Mouse (Mus musculus) right cerebral cortex, postnatal 36 days (tissue): ENCODE data around the gene Ccdc60.
"Not testable (repeated sequence)": the region's sequence is repeated elsewhere in the genome, so short reads cannot be mapped to it uniquely, and the experiment has no call there.

ENCODE experiments used
- DNase-seq, 2 experiments: peaks; one replicate each; pipeline ENCODE4 v3.0.0; 2022; ENCODE audit warnings: low spot score in 2 of 2, mixed read lengths in 1 of 2

Ccdc60 gene

GRCm38 (mm10) chr5:116288849-116289570 lies at the start of gene Ccdc60:
Gene Ccdc60 (minus strand): TSS chr5:116288985.
- DNase-seq, result no peak

GRCm38 (mm10) chr5:116336191-116336590 lies 47.4 kb upstream of the Ccdc60 start:
- no peak for DNase-seq

GRCm38 (mm10) chr5:116328911-116329310 lies 40.1 kb upstream of the Ccdc60 start:
- no peak for DNase-seq

- DNase-seq, result no peak
Observed at GRCm38 (mm10) chr5:116323401-116323800, 34.6 kb upstream of the Ccdc60 start.

- DNase-seq, result peak in 1 of 2 experiments; percentile 6
Observed at GRCm38 (mm10) chr5:116322365-116323027, 33.7 kb upstream of the Ccdc60 start.

- no peak for DNase-seq
Observed at GRCm38 (mm10) chr5:116313711-116314110, 24.9 kb upstream of the Ccdc60 start.

- no peak for DNase-seq
Observed at GRCm38 (mm10) chr5:116312111-116312737, 23.4 kb upstream of the Ccdc60 start.

- no peak for DNase-seq
Observed at GRCm38 (mm10) chr5:116311636-116312035, 22.9 kb upstream of the Ccdc60 start.

- no peak for DNase-seq
Observed at GRCm38 (mm10) chr5:116309383-116309801, 20.6 kb upstream of the Ccdc60 start.

- no peak for DNase-seq
Observed at GRCm38 (mm10) chr5:116305557-116305956, 16.8 kb upstream of the Ccdc60 start.

GRCm38 (mm10) chr5:116305146-116305545 lies 16.4 kb upstream of the Ccdc60 start:
- DNase-seq, result not testable (repeated sequence)

GRCm38 (mm10) chr5:116300984-116301383 lies 12.2 kb upstream of the Ccdc60 start:
- DNase-seq, result no peak

- DNase-seq, result no peak
Observed at GRCm38 (mm10) chr5:116293501-116293900, 4.7 kb upstream of the Ccdc60 start.

- DNase-seq, result no peak
Observed at GRCm38 (mm10) chr5:116290584-116290983, 1.8 kb upstream of the Ccdc60 start.

GRCm38 (mm10) chr5:116289897-116290296 lies 1.1 kb upstream of the Ccdc60 start:
- no peak for DNase-seq

- no peak for DNase-seq
Observed at GRCm38 (mm10) chr5:116288183-116288582, 602 bp downstream of the Ccdc60 start.

GRCm38 (mm10) chr5:116285532-116286176 lies 3.1 kb downstream of the Ccdc60 start:
- DNase-seq, result no peak

- no peak for DNase-seq
Observed at GRCm38 (mm10) chr5:116280518-116280917, 8.3 kb downstream of the Ccdc60 start.

GRCm38 (mm10) chr5:116278436-116278918 lies 10.3 kb downstream of the Ccdc60 start:
- peak; percentile 7 to 17 for DNase-seq

- no peak for DNase-seq
Observed at GRCm38 (mm10) chr5:116277951-116278350, 10.8 kb downstream of the Ccdc60 start.

GRCm38 (mm10) chr5:116274818-116275217 lies 14.0 kb downstream of the Ccdc60 start:
- no peak for DNase-seq

GRCm38 (mm10) chr5:116274365-116274764 lies 14.4 kb downstream of the Ccdc60 start:
- DNase-seq, result no peak
